Comparison of ENCODE assay signal across 8 mouse cellular contexts in the genomic region with DNA sequence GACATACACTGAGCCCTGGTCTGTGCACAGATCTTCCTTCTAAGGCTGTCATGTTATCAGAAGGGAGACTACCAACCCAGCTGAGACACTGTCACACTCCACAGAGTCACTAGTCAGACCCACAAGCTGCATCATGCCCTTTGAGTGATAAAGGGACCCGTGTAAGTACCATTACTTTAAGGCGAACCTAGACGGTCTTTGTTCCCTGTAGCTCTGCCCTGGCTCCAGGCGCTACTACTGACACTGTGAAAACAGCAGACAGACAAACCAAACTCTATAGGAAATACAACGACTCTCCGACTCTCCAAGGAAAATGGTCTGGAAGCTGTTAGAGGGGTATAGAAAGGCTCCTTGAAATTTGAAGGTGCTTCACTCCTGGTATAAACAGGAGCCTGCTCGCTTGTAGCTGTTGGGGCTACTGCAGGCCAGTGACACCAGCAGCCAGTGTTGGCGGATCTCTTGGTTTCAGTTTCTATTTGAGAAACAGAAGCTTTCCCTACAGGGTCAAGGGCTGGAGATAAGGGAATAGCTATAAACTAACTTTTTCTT.
DNase-seq lines count a peak whose midpoint lies in the region; ATAC-seq lines count a peak whose summit lies in the region.

No protein-coding gene starts in this region.

- no peaks in the 10 kb centered on the region for H3K9me3 ChIP-seq in heart, embryonic 10.5 days
- no peaks in the 10 kb centered on the region for H3K9me3 ChIP-seq in heart, embryonic 15.5 days (replicated peaks)
- H3K9me3 ChIP-seq in megakaryocyte, embryonic 14.5 days: no peaks in the 10 kb centered on the region

- H3K9ac ChIP-seq in heart, embryonic 15.5 days: no peak overlapping the region

- DNase-seq in heart, adult 11 months: peak; percentile 98
- DNase-seq in heart, embryonic 10.5 days (ENCODE audit: low spot score): no peak
- peak; percentile 43 for DNase-seq in thymus, postnatal 25 days
- no peak for DNase-seq in thymus, postnatal 36 days
- no peak for DNase-seq in embryo, embryonic 11 days
- DNase-seq in right cerebral cortex, adult 18-20 months: no peak

- no peaks in the 10 kb centered on the region for H3K36me3 ChIP-seq in heart, embryonic 10.5 days
- H3K36me3 ChIP-seq in heart, embryonic 15.5 days: no peaks in the 10 kb centered on the region
- H3K36me3 ChIP-seq in megakaryocyte, embryonic 14.5 days (replicated peaks; ENCODE audit: low read length): no peaks in the 10 kb centered on the region

- ATAC-seq in heart, embryonic 15.5 days (replicated peaks; ENCODE audit: insufficient number of reproducible peaks, insufficient read depth, low FRiP score, low read depth): no peak

- 0 out of 2 replicates have a peak overlapping the region, but pooled peaks have one; percentile 2 for H3K4me2 ChIP-seq in heart, embryonic 15.5 days

- H3K4me3 ChIP-seq in heart, embryonic 10.5 days: no peak overlapping the region
- H3K4me3 ChIP-seq in heart, embryonic 15.5 days: no peak overlapping the region
- H3K4me3 ChIP-seq in megakaryocyte, embryonic 14.5 days (replicated peaks): peak overlapping the region; percentile 86

- H3K27ac ChIP-seq in heart, embryonic 10.5 days: no peak overlapping the region
- peak overlapping the region; percentile 6; the same call in 1 of the 2 replicates for H3K27ac ChIP-seq in heart, embryonic 15.5 days

- WGBS in heart, embryonic 10.5 days: 63% methylated on average over 8 of the region's 8 CpGs
- WGBS in heart, embryonic 15.5 days: 57% methylated on average over 8 of the region's 8 CpGs

- H3K27me3 ChIP-seq in heart, embryonic 10.5 days (ENCODE audit: insufficient read depth, poor library complexity, severe bottlenecking): peaks cover 100% of the 10 kb centered on the region
- peaks cover 19% of the 10 kb centered on the region for H3K27me3 ChIP-seq in heart, embryonic 15.5 days
- H3K27me3 ChIP-seq in megakaryocyte, embryonic 14.5 days (replicated peaks): peaks cover 35% of the 10 kb centered on the region

- peaks cover 19% of the 10 kb centered on the region for H3K4me1 ChIP-seq in heart, embryonic 10.5 days
- H3K4me1 ChIP-seq in heart, embryonic 15.5 days (replicated peaks): peaks cover 33% of the 10 kb centered on the region
- peaks cover 27% of the 10 kb centered on the region for H3K4me1 ChIP-seq in megakaryocyte, embryonic 14.5 days

Comparison
In these comparisons a context has a peak if more than half of its experiments do, and no peak if none do; other contexts are left out.
1. DNase-seq: peak in heart, adult 11 months (single experiment) and thymus, postnatal 25 days (single experiment); none in heart, embryonic 10.5 days (single experiment), thymus, postnatal 36 days (0 of 2), embryo, embryonic 11 days (single experiment) and right cerebral cortex, adult 18-20 months (single experiment).